Mouse (Mus musculus) embryonic facial prominence, embryonic 11.5 days (tissue): ENCODE measurements around the gene Snrpc. TPM values are rescaled to one million over a fixed set of nuclear protein-coding genes. Genes with fewer than 3 reads are reported as not detected.
"Not testable (repeated sequence)": the region's sequence is repeated elsewhere in the genome, so short reads cannot be mapped to it uniquely, and the experiment has no call there.

ENCODE experiments used
- ATAC-seq: fragments of 200-750 bp; cut with Nextera tagmentation; replicated peaks from 2 replicates; pipeline ENCODE4 v1.8.0; 2017; ENCODE audit warnings: low read depth; ENCODE audit not compliant: insufficient number of reproducible peaks, low FRiP score, low TSS enrichment
- DNase-seq: peaks from one replicate; pipeline ENCODE4 v3.0.0-alpha.2; 2015; ENCODE audit warnings: low spot score
- H3K27ac ChIP-seq: fragments of 300-500 bp; sonication (generic); replicated peaks from 2 replicates; pipeline ENCODE4 v1.5.1; 2014; ENCODE audit warnings: mild to moderate bottlenecking, low read depth, low read length, control low read depth
- H3K27me3 ChIP-seq: fragments of 300-500 bp; sonication (generic); 2 replicates; pipeline ENCODE4 v1.6.1; 2014; ENCODE audit warnings: mild to moderate bottlenecking, low read length, moderate library complexity, mixed read lengths; ENCODE audit not compliant: control insufficient read depth, insufficient read depth
- H3K36me3 ChIP-seq: fragments of 300-500 bp; sonication (generic); replicated peaks from 2 replicates; pipeline ENCODE4 v1.6.1; 2014; ENCODE audit warnings: low read depth, mild to moderate bottlenecking, low read length, moderate library complexity, mixed read lengths; ENCODE audit not compliant: control insufficient read depth, insufficient read depth
- H3K4me1 ChIP-seq: fragments of 300-500 bp; sonication (generic); 2 replicates; pipeline ENCODE4 v1.6.1; 2014; ENCODE audit warnings: low read length, mixed read lengths; ENCODE audit not compliant: control insufficient read depth, insufficient read depth
- H3K4me2 ChIP-seq: fragments of 300-500 bp; sonication (generic); 2 replicates; pipeline ENCODE4 v1.6.1; 2014; ENCODE audit warnings: low read depth, mild to moderate bottlenecking, control low read depth, low read length, moderate library complexity
- H3K4me3 ChIP-seq: fragments of 300-500 bp; sonication (generic); 2 replicates; pipeline ENCODE4 v1.5.1; 2014; ENCODE audit warnings: low read depth, low read length, control low read depth
- H3K9ac ChIP-seq: fragments of 300-500 bp; sonication (generic); replicated peaks from 2 replicates; pipeline ENCODE4 v1.6.1; 2014; ENCODE audit warnings: mild to moderate bottlenecking, control low read depth, low read length
- H3K9me3 ChIP-seq: fragments of 300-500 bp; sonication (generic); replicated peaks from 2 replicates; pipeline ENCODE4 v1.6.1; 2016; ENCODE audit warnings: mild to moderate bottlenecking, low read length, inconsistent platforms, mixed read lengths; ENCODE audit not compliant: control insufficient read depth
- WGBS: fragments of 180-500 bp; shearing (Covaris S2); extraction: QIAGEN DNeasy Blood & Tissue Kit; methylation state at CpG from one replicate; pipeline ENCODE4 v1.1.7; 2014; 5-methylcytosine and 5-hydroxymethylcytosine counted together
- polyA plus RNA-seq: library from polyadenylated mRNA; unstranded; fragments of >200 nt; fragmentation: Nextera tagmentation; extraction: Ambion mirVana; gene quantifications from 2 replicates; pipeline ENCODE4 v1.2.1, GENCODE M21; 2014

The Snrpc gene
- 355 and 368 TPM in 2 replicates for polyA plus RNA-seq

GRCm38 (mm10) chr17:27837850-27838249 is at the start of gene Snrpc:
TSS of gene Snrpc (plus strand) at chr17:27838150.
- H3K27ac ChIP-seq, ATAC-seq, DNase-seq, H3K4me3 ChIP-seq, H3K27me3 ChIP-seq, H3K36me3 ChIP-seq, H3K4me2 ChIP-seq, H3K9ac ChIP-seq, H3K9me3 ChIP-seq, H3K4me1 ChIP-seq: not testable (repeated sequence)
- 87% methylated on average over 3 of the region's 4 CpGs for WGBS

GRCm38 (mm10) chr17:27788456-27789172 is 49.3 kb upstream of the Snrpc start:
- no peak overlapping the region for H3K4me2 ChIP-seq
- WGBS = 90% methylated on average over 6 of the region's 6 CpGs
- no peak for ATAC-seq

GRCm38 (mm10) chr17:27790015-27790414 is 47.9 kb upstream of the Snrpc start:
- H3K4me1 ChIP-seq = no peaks in the 10 kb centered on the region
- DNase-seq (no peak), ATAC-seq (no peak)
- H3K9me3 ChIP-seq = no peaks in the 10 kb centered on the region
- no peak overlapping the region for H3K27ac ChIP-seq
- H3K9ac ChIP-seq = no peak overlapping the region
- H3K4me3 ChIP-seq = no peak overlapping the region
- H3K27me3 ChIP-seq = no peaks in the 10 kb centered on the region
- peaks cover 3% of the 10 kb centered on the region; the same call in 1 of the 2 replicates for H3K36me3 ChIP-seq
- no peak overlapping the region for H3K4me2 ChIP-seq
- WGBS = 88% methylated on average over 5 of the region's 5 CpGs

More at GRCm38 (mm10) chr17:27788456-27789172, 49.3 kb upstream of the Snrpc start:
- no peaks in the 10 kb centered on the region for H3K9me3 ChIP-seq
- no peaks in the 10 kb centered on the region for H3K4me1 ChIP-seq
- no peak overlapping the region for H3K4me3 ChIP-seq
- H3K9ac ChIP-seq = no peak overlapping the region; the same call in 1 of the 2 replicates
- peaks cover 3% of the 10 kb centered on the region; the same call in 1 of the 2 replicates for H3K36me3 ChIP-seq
- no peak for DNase-seq
- no peaks in the 10 kb centered on the region for H3K27me3 ChIP-seq
- no peak overlapping the region for H3K27ac ChIP-seq

- Histone ChIP-seq H3K9me3 (no peaks in the 10 kb centered on the region), H3K4me2 (no peak overlapping the region), H3K9ac (no peak overlapping the region), H3K36me3 (no peaks in the 10 kb centered on the region), H3K4me1 (no peaks in the 10 kb centered on the region), H3K4me3 (no peak overlapping the region), H3K27ac (no peak overlapping the region), H3K27me3 (no peaks in the 10 kb centered on the region)
- ATAC-seq (no peak), DNase-seq (no peak)
- 86% methylated on average over 2 of the region's 2 CpGs for whole genome bisulfite sequencing
Measured at GRCm38 (mm10) chr17:27790976-27791375, 47.0 kb upstream of the Snrpc start.

- no peak overlapping the region for H3K4me3 ChIP-seq
- ATAC-seq (no peak), DNase-seq (no peak)
- H3K27me3 ChIP-seq = no peaks in the 10 kb centered on the region
- 84% methylated on average over 2 of the region's 2 CpGs for WGBS
- H3K4me1 ChIP-seq = no peaks in the 10 kb centered on the region
- H3K27ac ChIP-seq = no peak overlapping the region
- H3K4me2 ChIP-seq = no peak overlapping the region
- H3K9me3 ChIP-seq = no peaks in the 10 kb centered on the region
- no peak overlapping the region for H3K9ac ChIP-seq
- H3K36me3 ChIP-seq = no peaks in the 10 kb centered on the region
Measured at GRCm38 (mm10) chr17:27791556-27791955, 46.4 kb upstream of the Snrpc start.

- Histone ChIP-seq H3K9me3 (no peaks in the 10 kb centered on the region), H3K27ac (no peak overlapping the region), H3K4me1 (no peaks in the 10 kb centered on the region; the same call in none of the 2 replicates), H3K4me3 (no peak overlapping the region), H3K36me3 (no peaks in the 10 kb centered on the region), H3K4me2 (no peak overlapping the region), H3K9ac (no peak overlapping the region), H3K27me3 (no peaks in the 10 kb centered on the region)
- DNase-seq (no peak), ATAC-seq (no peak)
- 69% methylated on average over 4 of the region's 4 CpGs for WGBS
Measured at GRCm38 (mm10) chr17:27792516-27792915, 45.4 kb upstream of the Snrpc start.

GRCm38 (mm10) chr17:27793144-27793543 is 44.8 kb upstream of the Snrpc start:
- no peak for DNase-seq

GRCm38 (mm10) chr17:27796780-27797179 is 41.2 kb upstream of the Snrpc start:
- Histone ChIP-seq H3K27me3 (no peaks in the 10 kb centered on the region), H3K9me3 (no peaks in the 10 kb centered on the region), H3K36me3 (no peaks in the 10 kb centered on the region), H3K4me3 (no peak overlapping the region), H3K9ac (no peak overlapping the region), H3K4me2 (no peak overlapping the region), H3K27ac (peak overlapping the region; percentile 31; the same call in 1 of the 2 replicates), H3K4me1 (no peaks in the 10 kb centered on the region; the same call in none of the 2 replicates)
- DNase-seq (no peak), ATAC-seq (peak; percentile 58)
- 72% methylated on average over 6 of the region's 6 CpGs for WGBS

More at GRCm38 (mm10) chr17:27793144-27793543, 44.8 kb upstream of the Snrpc start:
- Histone ChIP-seq H3K4me3 (no peak overlapping the region), H3K4me2 (no peak overlapping the region), H3K27ac (no peak overlapping the region), H3K36me3 (no peaks in the 10 kb centered on the region), H3K9me3 (no peaks in the 10 kb centered on the region), H3K27me3 (no peaks in the 10 kb centered on the region), H3K9ac (no peak overlapping the region), H3K4me1 (no peaks in the 10 kb centered on the region; the same call in none of the 2 replicates)
- WGBS = 85% methylated on average over 6 of the region's 6 CpGs
- ATAC-seq = no peak
